In genomic region chr6:127215915-127216314, GRCm38 (mm10) we compare ENCODE assay signal across 15 mouse cellular contexts.
"Had no signal": no experiment of that assay in that cellular context is flagged by ENCODE, and none has a peak within 500 bp of the region (broad histone marks: within the 10 kb centered on the region; RNA-seq: fewer than 3 reads in every experiment).

No protein-coding gene starts in this region.

- H3K27ac ChIP-seq: lung, embryonic 15.5 days; macrophage; midbrain, embryonic 13.5 days; midbrain, embryonic 15.5 days; neural tube, embryonic 12.5 days; stomach, embryonic 15.5 days; stomach, postnatal 0 days had no signal

- H3K27me3 ChIP-seq: midbrain, embryonic 15.5 days; neural tube, embryonic 12.5 days; stomach, embryonic 15.5 days had no signal

- H3K36me3 ChIP-seq: lung, embryonic 15.5 days; midbrain, embryonic 13.5 days; midbrain, embryonic 15.5 days; neural tube, embryonic 12.5 days; stomach, embryonic 15.5 days had no signal

- H3K9ac ChIP-seq: lung, embryonic 15.5 days; midbrain, embryonic 13.5 days; midbrain, embryonic 15.5 days; neural tube, embryonic 12.5 days; stomach, embryonic 15.5 days had no signal

- H3K9me3 ChIP-seq: lung, embryonic 15.5 days; midbrain, embryonic 13.5 days; midbrain, embryonic 15.5 days; neural tube, embryonic 12.5 days; stomach, embryonic 15.5 days had no signal

- DNase-seq: lung, adult 2 months; lung, postnatal 14 days; lung, postnatal 36 days; right cerebral cortex, postnatal 14 days; thymus, adult 2 months; thymus, postnatal 36 days had no signal

- H3K4me1 ChIP-seq: lung, embryonic 15.5 days; megakaryocyte, embryonic 14.5 days; midbrain, embryonic 13.5 days; midbrain, embryonic 15.5 days; neural tube, embryonic 12.5 days; stomach, embryonic 15.5 days had no signal

- H3K4me3 ChIP-seq: lung, embryonic 15.5 days; megakaryocyte, embryonic 14.5 days; midbrain, embryonic 13.5 days; midbrain, embryonic 15.5 days; neural tube, embryonic 12.5 days; stomach, embryonic 15.5 days had no signal

- H3K4me2 ChIP-seq: lung, embryonic 15.5 days; midbrain, embryonic 11.5 days; midbrain, embryonic 13.5 days; midbrain, embryonic 15.5 days; neural tube, embryonic 12.5 days; stomach, embryonic 15.5 days had no signal
